Mouse (Mus musculus) gastrocnemius, adult 18-20 months (tissue): ENCODE measurements at regions not wholly inside any gene's neighbourhood (a gene's known extent, or its start where the extent isn't known, plus 50 kb on each side); places are given as distances from the start of the nearest gene placed in this dataset.

Source experiments
- DNase-seq: peaks from one replicate; pipeline ENCODE4 v3.0.0; 2021; ENCODE audit warnings: low spot score

DNA sequence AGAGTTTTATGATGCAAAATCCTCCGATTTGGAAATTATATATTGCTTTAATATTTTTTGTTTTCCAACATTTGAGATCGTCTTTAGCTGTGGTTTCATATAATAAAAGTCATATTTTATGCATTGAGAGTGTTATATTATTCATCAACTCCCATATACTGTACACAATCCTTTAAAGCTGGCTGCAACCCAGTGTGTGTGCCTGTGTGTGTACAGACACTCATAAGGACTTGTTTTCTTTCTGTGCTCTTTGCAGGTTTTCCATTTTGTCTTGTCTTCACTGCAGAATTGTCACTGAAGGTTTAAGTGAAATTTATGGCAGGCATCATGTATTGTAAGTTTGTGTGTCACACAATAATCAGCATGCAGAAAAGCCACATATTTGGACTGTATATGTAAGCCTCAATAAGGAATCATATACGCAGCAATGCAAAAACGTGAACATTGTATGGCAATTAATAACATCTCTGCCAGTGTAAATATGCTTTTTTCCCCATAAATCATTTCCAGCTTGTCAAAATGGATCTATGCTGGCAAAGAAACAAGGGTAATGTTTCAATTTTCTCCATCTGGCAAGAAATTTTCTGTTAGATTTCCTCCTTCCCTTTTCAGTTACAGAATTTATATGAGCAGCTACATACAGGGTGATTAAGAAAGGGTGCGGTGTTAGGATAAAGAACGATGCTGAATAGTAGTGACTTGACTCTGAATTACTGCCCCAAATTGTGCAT lies 342.4 kb upstream of the Pkn2 start:
- DNase-seq = no peak

DNA sequence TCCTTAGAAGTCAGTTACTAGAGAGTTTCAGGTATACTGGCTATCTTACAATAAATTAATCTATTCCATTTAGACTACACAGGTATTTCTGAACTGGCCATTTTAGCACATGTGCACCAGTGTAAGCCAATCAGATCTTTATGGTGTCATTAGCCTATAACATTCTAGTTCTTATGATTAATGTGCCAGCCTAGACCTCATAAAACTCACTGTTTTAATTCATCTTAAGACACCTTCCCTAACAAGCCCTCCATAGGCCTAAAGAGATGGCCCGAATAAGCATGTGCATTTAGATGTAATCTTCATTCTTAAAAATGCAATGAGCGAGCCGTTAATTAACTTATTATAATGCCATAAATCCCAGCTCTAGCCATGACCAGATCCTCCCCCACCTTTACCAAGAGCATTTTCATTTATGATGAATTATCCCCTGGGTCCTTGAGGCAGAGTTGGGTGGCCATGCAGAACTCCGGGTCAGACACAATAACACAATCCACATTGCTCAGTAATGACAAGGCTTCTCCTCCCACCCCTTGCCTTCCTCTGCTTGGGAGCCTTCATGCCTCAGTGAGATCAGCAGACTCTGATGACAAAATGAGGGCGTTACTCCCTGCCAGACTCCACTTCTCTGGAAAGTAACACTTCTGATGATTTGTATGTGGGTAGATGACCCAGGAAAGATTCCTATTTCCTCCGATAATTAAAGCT lies 311.6 kb upstream of the Pkn2 start:
- no peak for DNase-seq

DNA sequence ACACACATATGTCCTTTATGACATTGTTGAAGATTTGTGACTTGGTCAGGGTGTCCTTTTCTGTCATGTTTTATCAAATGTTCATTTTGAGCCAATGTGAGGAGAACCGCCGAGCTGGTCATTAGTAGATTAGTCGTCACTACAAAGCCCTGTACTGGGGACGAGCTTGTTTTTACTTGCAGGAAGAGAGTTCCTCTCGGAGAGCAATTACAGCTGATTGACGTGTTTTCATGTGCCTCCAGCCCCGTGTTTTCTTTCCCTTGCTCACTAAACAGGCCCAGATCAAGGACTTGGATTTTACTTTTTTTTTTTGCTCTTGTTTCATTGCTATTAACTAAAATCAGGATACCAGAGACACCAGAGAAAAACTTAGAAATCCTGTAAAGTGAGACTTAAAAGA lies 307.1 kb upstream of the Pkn2 start:
- no peak for DNase-seq

DNA sequence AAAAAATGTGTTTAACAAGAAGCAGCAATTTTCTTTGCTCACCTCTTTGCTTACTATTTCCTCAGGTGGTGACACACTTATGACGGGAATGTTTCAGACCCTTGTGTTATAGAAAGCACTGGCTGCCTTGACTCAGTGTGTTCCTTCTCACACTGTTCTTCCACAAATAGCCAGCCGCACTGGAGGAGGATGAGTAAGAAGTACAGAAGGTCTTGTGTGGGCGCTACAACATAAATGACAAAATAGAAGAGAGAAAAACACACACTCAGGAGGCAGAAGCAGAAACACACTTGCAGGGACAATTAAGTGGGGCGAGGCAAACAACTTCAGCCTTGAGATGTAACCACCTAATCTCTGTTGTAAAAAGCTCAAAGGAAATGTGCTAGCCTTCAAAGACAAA lies 292.2 kb upstream of the Pkn2 start:
- DNase-seq = no peak

DNA sequence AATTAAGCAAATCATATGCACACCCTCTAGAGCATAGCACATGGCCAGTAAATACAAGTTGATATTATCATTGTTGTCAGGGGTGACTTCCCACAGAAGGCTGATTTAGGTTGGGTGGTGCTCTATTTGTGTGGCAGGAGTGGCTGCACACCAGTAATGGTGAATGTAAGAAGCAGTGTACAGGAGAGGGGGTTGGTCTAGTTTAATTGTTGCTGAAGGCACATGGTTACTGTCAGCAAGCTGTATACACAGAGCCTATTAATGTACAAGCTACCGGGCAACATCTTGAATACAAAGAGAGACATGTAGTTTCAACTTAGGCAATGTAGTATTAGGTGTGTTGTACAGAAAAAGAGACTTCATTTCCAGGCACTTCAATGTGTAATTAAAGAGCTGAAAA lies 280.6 kb upstream of the Pkn2 start:
- DNase-seq = no peak

DNA sequence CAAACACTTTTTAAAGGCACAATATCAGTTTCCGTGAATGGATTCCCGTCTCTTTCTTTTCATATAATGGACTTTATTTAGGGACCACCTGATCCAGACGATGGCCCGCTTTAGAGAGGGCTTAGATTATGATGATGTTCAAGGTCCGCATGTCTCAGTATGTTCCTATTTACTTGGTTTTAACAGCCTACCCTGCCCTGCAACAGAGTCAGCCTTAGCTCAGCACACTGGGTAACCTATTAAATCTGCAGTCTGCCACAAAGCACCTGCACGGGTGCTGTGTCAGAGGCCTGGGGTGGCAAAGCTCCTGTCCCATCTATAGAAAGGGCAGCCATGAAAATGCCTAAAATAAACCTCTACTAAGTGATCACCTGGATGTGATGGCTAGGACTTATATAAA lies 280.2 kb upstream of the Pkn2 start:
- no peak for DNase-seq

DNA sequence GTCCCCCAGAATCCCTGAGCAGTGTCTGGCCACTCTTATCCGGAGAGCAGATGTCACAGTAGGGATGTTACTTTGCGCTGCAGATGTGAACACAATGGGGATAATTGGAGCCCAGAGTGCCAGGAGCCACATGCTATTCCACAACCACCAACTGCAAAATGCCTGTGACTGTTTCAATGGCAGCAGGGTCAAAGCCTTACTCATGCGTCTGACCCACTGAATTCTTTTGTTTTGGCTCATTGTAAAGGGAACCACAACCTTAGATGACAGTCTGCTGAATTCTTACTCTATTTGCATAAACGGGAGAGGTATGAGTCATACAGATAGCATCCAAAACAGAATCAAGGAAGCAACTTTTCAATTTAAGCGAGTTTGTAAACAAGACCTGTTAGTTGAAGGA lies 276.8 kb upstream of the Pkn2 start:
- no peak for DNase-seq

DNA sequence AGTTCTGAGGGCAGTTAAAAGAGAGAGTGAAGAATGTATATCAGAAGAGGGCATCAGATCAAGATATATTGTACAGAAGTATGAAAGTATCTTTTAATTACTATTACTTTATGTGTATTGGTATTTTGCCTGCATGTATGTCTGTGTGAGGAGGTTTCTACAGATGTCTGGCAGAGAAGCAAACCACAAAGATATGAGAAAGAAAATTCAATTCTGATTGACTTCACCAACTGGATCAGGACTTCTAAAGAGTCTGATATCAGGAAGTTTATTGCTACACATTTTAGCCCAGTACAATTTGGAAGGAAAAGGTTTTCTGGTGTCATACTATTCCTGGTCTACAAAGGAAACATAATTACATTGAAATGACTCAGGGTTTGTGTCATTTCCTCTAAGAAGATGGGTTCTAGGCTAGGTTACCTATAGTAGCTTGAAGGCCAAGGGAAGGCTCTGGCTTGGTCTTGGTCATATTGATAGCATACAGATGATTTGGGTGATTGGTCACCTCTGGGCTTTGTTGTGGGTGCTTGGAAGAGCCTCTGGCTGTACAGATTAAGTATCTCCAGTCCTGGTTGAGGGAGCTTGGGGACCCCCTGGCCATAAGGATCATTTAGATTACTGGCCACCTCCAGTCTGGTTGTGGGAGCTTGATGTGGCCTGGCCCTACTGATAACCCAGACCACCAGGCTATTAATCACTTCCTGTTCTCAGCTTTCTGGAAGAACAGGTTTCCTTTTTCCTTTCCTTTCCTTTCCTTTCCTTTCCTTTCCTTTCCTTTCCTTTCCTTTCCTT lies 275.1 kb upstream of the Pkn2 start:
- no peak for DNase-seq

DNA sequence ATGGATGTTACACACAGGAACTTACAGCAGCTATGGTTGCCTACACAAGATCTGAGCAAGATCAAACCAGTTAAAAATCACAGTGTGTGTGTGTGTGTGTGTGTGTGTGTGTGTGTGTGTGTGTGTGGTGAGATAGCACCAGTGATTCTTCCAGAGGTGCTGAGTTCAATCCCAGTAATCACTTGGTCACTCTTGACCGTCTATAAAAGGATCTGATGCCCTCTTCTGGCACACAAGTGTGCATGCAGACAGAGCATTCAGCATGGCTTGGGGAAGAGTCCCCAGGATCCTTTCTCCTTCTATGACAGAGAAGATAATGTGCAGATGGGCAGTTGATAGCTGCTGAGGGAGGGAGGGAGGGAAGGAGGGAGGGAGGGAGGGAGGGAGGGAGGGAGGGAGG lies 274.4 kb upstream of the Pkn2 start:
- no peak for DNase-seq

DNA sequence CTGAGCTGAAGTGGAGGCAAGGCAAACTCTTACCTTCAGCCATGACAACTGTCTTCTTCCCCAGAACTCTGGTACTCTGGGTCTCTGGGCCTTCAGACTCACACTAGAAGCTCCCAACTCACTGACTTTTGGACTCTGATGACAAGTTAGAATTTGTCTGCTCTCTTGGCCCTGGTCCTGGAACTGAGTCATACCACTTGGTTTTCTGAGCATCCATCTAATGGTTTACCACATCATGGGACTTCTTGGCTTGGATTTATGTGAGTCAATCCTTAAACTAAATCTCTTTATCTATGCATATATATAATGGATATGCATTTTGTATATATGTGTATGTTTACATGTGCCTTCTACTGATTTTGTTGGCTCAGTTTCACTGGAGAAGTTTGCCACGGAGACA lies 273.8 kb upstream of the Pkn2 start:
- DNase-seq = no peak

DNA sequence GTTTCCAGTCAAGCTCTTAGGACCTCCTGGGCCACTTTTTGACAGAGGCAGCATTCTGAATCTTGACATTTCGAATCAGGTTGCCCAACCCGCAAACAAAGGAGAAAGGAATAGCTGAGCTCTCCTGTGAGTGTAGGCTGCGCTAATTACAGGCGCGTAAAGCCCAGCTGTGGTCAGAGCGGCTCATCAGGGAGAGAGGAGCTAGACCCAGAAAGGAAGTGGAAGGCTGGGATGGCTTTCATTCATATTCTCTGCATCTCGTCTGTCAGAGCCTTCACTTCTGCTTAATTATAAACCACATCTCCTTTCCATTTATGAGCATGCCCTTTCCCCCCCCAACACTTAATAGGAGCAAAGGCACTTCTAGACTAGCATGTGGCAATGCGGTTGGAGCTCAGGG lies 265.7 kb upstream of the Pkn2 start:
- no peak for DNase-seq

DNA sequence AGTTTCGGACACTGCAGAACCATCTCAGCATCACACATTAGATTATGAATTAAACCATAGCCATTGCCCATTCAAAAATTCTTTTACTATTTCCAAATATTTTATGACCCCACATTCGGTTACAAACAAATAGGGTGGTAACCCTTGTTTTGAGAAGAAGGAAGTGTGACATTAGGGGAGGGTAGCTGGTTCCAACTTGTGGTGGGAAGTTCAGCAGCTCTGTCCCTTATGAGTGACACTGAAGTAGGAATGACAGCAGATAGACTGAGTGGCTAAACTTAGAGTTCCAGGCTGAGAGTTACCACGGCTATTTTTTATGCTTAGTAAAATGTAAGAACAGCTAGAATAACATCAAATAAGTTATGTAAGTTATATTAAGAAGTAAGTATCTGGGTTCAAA lies 257.1 kb upstream of the Pkn2 start:
- no peak for DNase-seq

DNA sequence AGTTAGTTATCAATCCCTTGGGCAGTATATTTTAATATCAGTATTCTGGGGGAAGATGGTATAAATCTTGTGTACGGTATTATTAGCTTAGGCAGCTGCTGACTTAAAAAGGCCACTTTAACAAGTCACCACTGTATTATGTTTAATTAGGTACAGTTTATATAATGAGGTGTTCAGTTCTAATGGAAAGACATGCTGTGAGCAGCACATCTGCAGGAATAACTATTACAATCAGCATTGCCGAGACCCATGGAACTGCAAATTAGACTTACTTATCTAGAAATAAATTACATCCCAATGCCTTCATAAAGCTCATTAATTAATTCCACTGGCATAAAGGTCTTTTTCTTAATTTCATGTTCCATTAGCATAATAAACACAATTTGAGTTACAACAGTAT lies 252.7 kb upstream of the Pkn2 start:
- no peak for DNase-seq

DNA sequence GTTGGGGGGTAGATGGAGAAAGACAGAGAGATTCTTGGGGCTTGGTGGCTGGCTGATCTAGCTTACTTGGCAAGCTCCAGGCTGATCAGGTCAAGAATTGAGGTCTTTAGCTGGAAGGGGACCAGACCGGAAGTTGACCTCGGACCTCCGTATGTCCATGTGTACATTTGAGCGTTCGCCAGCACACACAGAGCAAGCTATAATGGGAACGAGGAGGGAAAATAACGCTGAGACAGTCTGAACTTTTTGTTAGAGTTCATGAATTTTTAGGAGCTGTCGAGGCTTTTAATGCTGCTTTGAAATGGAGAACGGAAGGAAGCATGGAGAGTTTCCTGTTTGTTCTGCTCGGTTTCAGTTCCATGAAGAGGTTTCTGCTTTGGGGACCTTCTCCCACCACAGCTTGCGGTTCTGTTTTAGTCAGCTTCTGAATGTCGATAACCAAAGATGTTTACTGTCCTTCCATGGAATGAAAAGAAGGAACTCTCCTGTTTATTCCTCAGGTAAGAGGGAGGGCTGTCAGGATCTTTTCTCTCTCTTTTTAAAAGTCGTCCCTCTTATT lies 226.0 kb upstream of the Pkn2 start:
- no peak for DNase-seq

DNA sequence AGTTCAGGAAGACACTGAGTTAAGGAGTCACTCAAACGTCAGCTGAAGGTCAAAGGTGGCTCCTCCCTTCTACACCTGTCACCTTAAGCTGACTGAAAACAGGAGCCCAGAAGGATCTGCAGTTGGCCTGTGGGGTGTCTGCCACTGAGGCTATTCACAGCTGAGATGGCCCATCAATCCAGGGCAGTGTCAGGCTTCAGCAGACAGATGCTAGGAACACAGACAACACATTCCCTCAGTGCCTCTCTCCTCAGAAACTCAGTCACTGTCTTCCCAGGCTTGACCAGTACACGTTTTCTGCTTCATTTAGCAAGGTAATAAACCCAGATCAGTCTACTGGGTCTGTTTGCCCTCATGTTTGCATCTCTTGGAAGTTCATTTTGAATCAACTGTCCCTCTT lies 222.9 kb upstream of the Pkn2 start:
- no peak for DNase-seq

DNA sequence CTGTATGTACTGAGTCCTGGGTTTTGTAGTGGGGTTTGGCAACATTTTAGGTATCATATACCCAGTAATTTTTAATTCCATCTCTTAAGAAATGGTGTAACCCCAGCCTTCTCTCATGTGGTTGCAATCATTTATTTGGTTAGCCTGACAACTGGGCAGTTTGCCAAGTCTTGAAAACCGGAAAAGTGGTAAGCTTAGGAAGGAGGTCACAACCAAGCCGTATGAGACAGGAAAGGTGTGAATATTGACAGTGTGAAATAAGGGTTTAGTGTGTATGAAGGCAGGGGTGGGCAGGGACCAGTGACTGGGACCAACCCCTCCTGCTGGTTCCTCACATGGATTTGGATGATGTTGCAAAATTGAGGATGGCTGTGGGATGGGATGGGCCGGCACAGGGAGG lies 221.5 kb upstream of the Pkn2 start:
- no peak for DNase-seq

DNA sequence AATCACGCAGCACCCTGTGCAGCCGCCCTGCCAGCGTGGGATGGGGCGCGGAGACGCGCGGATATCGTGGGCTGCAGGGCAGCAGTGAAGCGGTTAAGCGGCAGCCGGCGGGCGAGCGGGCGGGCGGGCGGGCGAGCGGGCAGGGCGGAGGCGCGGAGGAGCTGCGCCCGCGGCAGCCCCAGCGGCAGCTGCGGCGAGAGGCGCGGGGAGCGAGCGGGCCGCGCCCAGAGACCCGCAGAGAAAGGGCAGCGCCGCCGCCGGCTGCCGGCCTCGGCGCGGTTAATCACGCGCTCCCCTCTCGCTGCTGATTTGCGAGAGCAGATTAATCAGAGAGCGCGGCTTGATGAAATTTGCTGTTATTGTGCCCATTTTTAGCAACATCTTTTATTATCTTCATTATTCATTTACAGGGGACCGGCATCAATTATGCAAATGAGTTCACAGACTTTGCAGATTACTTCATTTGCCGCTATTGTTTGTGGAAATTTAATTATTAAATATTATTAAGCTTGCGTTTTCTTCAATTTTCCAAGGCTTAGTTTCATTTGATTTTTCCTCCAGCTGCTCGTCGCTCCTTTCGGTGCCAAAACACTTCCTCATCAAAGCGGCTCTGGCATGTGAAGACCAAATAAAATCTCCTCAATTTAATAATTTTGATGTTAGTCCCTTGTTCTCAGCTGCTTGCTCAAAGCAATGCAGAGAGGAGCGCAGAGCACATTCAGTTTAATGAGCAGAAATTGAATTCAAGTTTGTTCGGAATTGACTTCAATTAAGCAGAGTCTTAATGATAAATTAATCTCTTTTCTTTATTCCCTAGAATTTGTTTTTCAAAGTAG lies 219.2 kb upstream of the Pkn2 start:
- no peak for DNase-seq

DNA sequence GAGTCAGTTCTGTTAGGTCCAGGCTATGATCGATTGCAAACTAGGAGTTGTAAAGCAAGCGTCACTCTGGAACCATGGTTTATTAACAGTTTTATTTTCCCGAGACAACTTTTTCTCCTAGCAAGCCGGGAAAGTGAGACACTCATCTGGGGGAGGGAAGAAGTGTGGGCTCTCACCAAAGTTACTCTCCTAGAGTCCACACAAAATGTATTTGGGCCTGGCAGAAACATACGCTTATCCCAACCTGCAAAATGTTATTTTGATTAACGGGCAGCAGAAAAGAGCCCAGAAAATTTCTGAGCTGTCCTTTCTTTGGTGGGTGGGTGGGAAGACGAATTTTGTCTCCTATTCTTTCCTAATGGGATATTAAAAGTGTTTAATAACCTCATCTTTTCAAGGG lies 218.4 kb upstream of the Pkn2 start:
- no peak for DNase-seq

DNA sequence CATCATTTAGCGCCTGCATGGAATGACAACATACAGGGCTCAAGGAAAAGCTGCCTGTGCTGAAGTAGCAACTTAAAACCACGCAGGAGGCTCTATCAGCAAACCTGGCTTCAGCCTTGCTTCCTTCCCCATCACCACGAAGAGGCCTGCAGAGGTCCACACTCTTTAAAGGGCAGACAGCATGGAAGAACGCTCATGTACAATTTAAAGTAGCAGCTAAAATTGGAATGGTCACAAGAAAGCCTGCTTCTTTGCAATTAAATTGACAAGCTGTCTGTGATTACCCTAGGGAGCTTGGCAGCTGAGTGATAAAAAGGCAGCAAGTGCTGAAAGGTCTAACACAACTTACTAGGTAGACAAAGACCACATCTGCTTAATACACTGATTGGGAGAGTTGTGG lies 210.4 kb upstream of the Pkn2 start:
- no peak for DNase-seq

DNA sequence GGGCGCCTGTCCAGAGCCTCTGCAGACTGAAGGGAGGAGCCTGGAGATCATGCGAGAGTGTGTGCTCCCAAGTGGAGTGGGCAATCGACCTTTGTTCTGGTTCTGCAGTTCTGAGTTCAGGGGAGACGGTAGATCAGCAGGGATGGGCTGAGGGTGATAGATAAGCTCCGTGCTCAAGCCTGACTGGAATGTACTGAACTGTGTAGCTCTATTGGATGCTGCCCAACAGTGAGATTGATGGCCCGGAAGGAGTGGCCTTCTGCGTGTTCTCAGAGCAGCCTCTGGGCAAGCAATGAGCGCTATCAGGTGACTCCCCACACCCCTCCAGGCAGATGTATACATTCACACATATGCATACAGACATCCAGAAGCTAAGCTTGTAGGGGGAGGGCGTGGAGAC lies 209.1 kb upstream of the Pkn2 start:
- no peak for DNase-seq

DNA sequence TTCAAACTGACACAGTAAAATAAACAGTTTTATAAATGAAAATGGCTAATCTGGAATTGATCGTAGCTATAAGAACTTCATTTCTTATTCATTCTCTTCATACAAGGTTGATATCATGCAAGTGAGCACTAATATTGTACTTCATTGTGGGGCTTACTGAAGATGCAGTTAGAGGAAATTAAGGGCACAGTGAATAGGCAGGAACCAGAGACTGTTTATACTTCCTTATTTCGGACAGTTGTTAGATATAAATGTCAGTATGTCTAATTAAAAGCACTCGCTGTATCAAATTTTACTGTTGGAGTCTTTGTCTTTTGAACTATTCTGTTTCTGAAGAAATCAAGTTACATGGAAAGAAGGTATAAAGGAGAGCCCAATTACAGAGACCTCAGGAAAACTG lies 208.5 kb upstream of the Pkn2 start:
- no peak for DNase-seq

DNA sequence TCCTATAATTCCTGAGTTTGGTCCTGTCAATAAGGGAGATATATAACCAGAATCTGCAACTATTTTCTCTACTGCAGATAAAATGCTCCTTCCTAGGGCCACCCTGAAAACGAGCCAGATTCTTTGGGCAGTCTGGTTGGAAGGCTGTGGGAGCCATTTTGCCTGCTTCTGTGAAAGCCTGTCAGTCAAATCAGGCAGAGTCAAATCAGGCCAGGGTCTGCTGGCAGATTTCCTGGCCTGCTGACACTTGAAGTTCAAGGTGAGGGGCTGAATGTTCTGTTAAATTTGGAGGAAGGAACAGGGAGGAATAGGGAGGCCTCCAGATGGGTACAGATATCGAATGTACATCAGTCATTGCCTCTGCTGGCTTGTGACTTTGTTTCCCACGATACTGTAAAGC lies 206.0 kb upstream of the Pkn2 start:
- DNase-seq = no peak
